Mouse (Mus musculus) ZHBTc4 (cell line): Measurements from ENCODE around the gene Rad51b.

Source experiments
- DNase-seq: peaks from one replicate; pipeline ENCODE4 v3.0.0-alpha.2; 2011; ENCODE audit warnings: low read depth, low spot score

Rad51b gene

GRCm38 (mm10) chr12:79799370-79799769, 502.3 kb downstream of the Rad51b start:
- no peak for DNase-seq

GRCm38 (mm10) chr12:79803670-79804069, 506.6 kb downstream of the Rad51b start:
- no peak for DNase-seq

- no peak for DNase-seq
Observed at GRCm38 (mm10) chr12:79804776-79805524, 507.9 kb downstream of the Rad51b start.

GRCm38 (mm10) chr12:79806990-79807389, 509.9 kb downstream of the Rad51b start:
- DNase-seq: no peak

GRCm38 (mm10) chr12:79807410-79807847, 510.3 kb downstream of the Rad51b start:
- peak; percentile 61 for DNase-seq

- peak; percentile 66 for DNase-seq
Observed at GRCm38 (mm10) chr12:79807938-79808401, 510.9 kb downstream of the Rad51b start.

- peak; percentile 67 for DNase-seq
Observed at GRCm38 (mm10) chr12:79808426-79809398, 511.6 kb downstream of the Rad51b start.

GRCm38 (mm10) chr12:79809518-79809917, 512.4 kb downstream of the Rad51b start:
- peak; percentile 23 for DNase-seq

- DNase-seq: no peak
Observed at GRCm38 (mm10) chr12:79812422-79812821, 515.3 kb downstream of the Rad51b start.

- no peak for DNase-seq
Observed at GRCm38 (mm10) chr12:79812838-79813563, 515.9 kb downstream of the Rad51b start.

- no peak for DNase-seq
Observed at GRCm38 (mm10) chr12:79813566-79814305, 516.7 kb downstream of the Rad51b start.

- no peak for DNase-seq
Observed at GRCm38 (mm10) chr12:79814312-79815091, 517.4 kb downstream of the Rad51b start.

GRCm38 (mm10) chr12:79816241-79816640, 519.2 kb downstream of the Rad51b start:
- DNase-seq: no peak

GRCm38 (mm10) chr12:79820228-79820958, 523.3 kb downstream of the Rad51b start:
- DNase-seq: no peak

GRCm38 (mm10) chr12:79821901-79822300, 524.8 kb downstream of the Rad51b start:
- DNase-seq: no peak

- no peak for DNase-seq
Observed at GRCm38 (mm10) chr12:79822401-79822800, 525.3 kb downstream of the Rad51b start.

- DNase-seq: no peak
Observed at GRCm38 (mm10) chr12:79825922-79826321, 528.8 kb downstream of the Rad51b start.

GRCm38 (mm10) chr12:79827233-79827692, 530.2 kb downstream of the Rad51b start:
- DNase-seq: no peak

- DNase-seq: no peak
Observed at GRCm38 (mm10) chr12:79827735-79828134, 530.7 kb downstream of the Rad51b start.
